10 mouse cellular contexts compared by ENCODE assay signal in genomic region chr12:110488031-110488430, GRCm38 (mm10). TPM values are rescaled to one million over a fixed set of nuclear protein-coding genes. Genes with fewer than 3 reads are reported as not detected.
DNase-seq lines count a peak whose midpoint lies in the region; ATAC-seq and TF ChIP-seq lines count a peak whose summit lies in the region.
"Had no signal": no experiment of that assay in that cellular context is flagged by ENCODE, and none has a peak within 500 bp of the region (broad histone marks: within the 10 kb centered on the region; RNA-seq: fewer than 3 reads in every experiment).

No protein-coding gene starts in this region.

- TF ChIP-seq EP300 in heart, postnatal 0 days (IDR thresholded peaks at IDR 0.05; ENCODE audit: low read depth): no peak

- no peak for ATAC-seq in erythroblast, adult 5-6 weeks (replicated peaks; ENCODE audit: low FRiP score, poor library complexity, severe bottlenecking)
- no peak for ATAC-seq in heart, postnatal 0 days (ENCODE audit: insufficient read depth, low read depth)
- ATAC-seq in liver, embryonic 12.5 days: no peak

- H3K9me3 ChIP-seq in erythroblast, embryonic 14.5 days (ENCODE audit: control insufficient read depth, low read length): peaks cover 5% of the 10 kb centered on the region
- no peaks in the 10 kb centered on the region for H3K9me3 ChIP-seq in heart, postnatal 0 days (replicated peaks; ENCODE audit: control insufficient read depth, low read length)
- no peaks in the 10 kb centered on the region for H3K9me3 ChIP-seq in liver, embryonic 12.5 days (replicated peaks)
- H3K9me3 ChIP-seq: embryonic facial prominence, embryonic 12.5 days had no signal

- H3K4me2 ChIP-seq in heart, postnatal 0 days (ENCODE audit: low read depth, low read length): peak overlapping the region; percentile 78
- H3K4me2 ChIP-seq in liver, embryonic 12.5 days: peak overlapping the region; percentile 77; the same call in 1 of the 2 replicates

- H3K9ac ChIP-seq in heart, postnatal 0 days (replicated peaks; ENCODE audit: low read depth, low read length): peak overlapping the region; percentile 29; the same call in 1 of the 2 replicates
- H3K9ac ChIP-seq in liver, embryonic 12.5 days: no peak overlapping the region

- peak overlapping the region; percentile 63 for H3K27ac ChIP-seq in heart, postnatal 0 days (ENCODE audit: low read depth)
- H3K27ac ChIP-seq in liver, embryonic 12.5 days: peak overlapping the region; percentile 29; the same call in 1 of the 2 replicates
- H3K27ac ChIP-seq: embryonic facial prominence, embryonic 12.5 days had no signal

- TF ChIP-seq CTCF in heart, postnatal 0 days (IDR thresholded peaks at IDR 0.05; ENCODE audit: low read depth): no peak

- no peak for DNase-seq in heart, postnatal 0 days (ENCODE audit: low spot score)
- no peak for DNase-seq in heart, postnatal 36 days
- DNase-seq in liver: no peak
- peak; percentile 18 for DNase-seq in thymus, postnatal 4 days
- DNase-seq in thymus, postnatal 14 days: no peak
- DNase-seq: cerebellum, postnatal 10 days had no signal

- WGBS in heart, postnatal 0 days: 28% methylated on average over 9 of the region's 9 CpGs
- WGBS in liver, embryonic 12.5 days (ENCODE audit: insufficient replicate concordance): 73% methylated on average over 9 of the region's 9 CpGs

- no peaks in the 10 kb centered on the region for H3K27me3 ChIP-seq in erythroblast, embryonic 14.5 days (ENCODE audit: control insufficient read depth)
- H3K27me3 ChIP-seq in heart, postnatal 0 days (ENCODE audit: control insufficient read depth, insufficient read depth, low read length): no peaks in the 10 kb centered on the region
- H3K27me3 ChIP-seq in liver, embryonic 12.5 days (replicated peaks): no peaks in the 10 kb centered on the region
- H3K27me3 ChIP-seq: embryonic facial prominence, embryonic 12.5 days had no signal

- intact Hi-C loops in heart, postnatal 36 days (cut with DNase I): no loop called here

- H3K36me3 ChIP-seq in erythroblast, embryonic 14.5 days (ENCODE audit: control insufficient read depth): peaks cover 56% of the 10 kb centered on the region
- H3K36me3 ChIP-seq in heart, postnatal 0 days (replicated peaks; ENCODE audit: control insufficient read depth, insufficient read depth, low read length): no peaks in the 10 kb centered on the region; the same call in 1 of the 2 replicates
- H3K36me3 ChIP-seq in liver, embryonic 12.5 days: peaks cover 29% of the 10 kb centered on the region

- H3K4me1 ChIP-seq in erythroblast, embryonic 14.5 days (ENCODE audit: control insufficient read depth): peaks cover 63% of the 10 kb centered on the region
- peaks cover 45% of the 10 kb centered on the region for H3K4me1 ChIP-seq in heart, postnatal 0 days (ENCODE audit: control insufficient read depth, insufficient read depth)
- H3K4me1 ChIP-seq in liver, embryonic 12.5 days: peaks cover 44% of the 10 kb centered on the region

- peak overlapping the region; percentile 11 for H3K4me3 ChIP-seq in erythroblast, embryonic 14.5 days (replicated peaks)
- peak overlapping the region; percentile 14; the same call in 1 of the 2 replicates for H3K4me3 ChIP-seq in heart, postnatal 0 days (ENCODE audit: low read depth, low read length)
- no peak overlapping the region for H3K4me3 ChIP-seq in liver, embryonic 12.5 days
- H3K4me3 ChIP-seq: embryonic facial prominence, embryonic 12.5 days had no signal

RNA-seq across cellular contexts. Expression of gene Ppp2r5c, which starts 41.1 kb away (rescaled TPM):
- polyA plus RNA-seq in erythroblast, embryonic 14.5 days (2012): 1.6 and 1.7 TPM in 2 replicates
- 41.1 and 42.6 TPM in 2 replicates for total RNA-seq in erythroblast, adult 5-6 weeks (2015; ENCODE audit: low replicate concordance)
- 60.8 and 61.2 TPM in 2 replicates for total RNA-seq in erythroblast, adult 5-6 weeks (2017; ENCODE audit: low replicate concordance)
- 103 and 104 TPM in 2 replicates for total RNA-seq in heart, postnatal 0 days (2014; rRNA removed; ENCODE audit: low replicate concordance)
- polyA plus RNA-seq in heart, postnatal 0 days (2015; fragmentation: Nextera tagmentation; extraction: Ambion mirVana): 108 and 118 TPM in 2 replicates
- 10 to 100 TPM; 94.4 to 96.6 TPM for total RNA-seq in heart, postnatal 36 days (2021)
- polyA plus RNA-seq in liver, embryonic 12.5 days (2016; fragmentation: Nextera tagmentation; extraction: Ambion mirVana): 103 and 105 TPM in 2 replicates
